Mouse (Mus musculus) kidney, postnatal 4 days (tissue): ENCODE data around the gene Ankib1.

Source experiments
- DNase-seq, 2 experiments: peaks; one replicate each; pipeline ENCODE4 v3.0.0; 2021; ENCODE audit warnings: mixed read lengths in 2 of 2

Gene Ankib1

DNA sequence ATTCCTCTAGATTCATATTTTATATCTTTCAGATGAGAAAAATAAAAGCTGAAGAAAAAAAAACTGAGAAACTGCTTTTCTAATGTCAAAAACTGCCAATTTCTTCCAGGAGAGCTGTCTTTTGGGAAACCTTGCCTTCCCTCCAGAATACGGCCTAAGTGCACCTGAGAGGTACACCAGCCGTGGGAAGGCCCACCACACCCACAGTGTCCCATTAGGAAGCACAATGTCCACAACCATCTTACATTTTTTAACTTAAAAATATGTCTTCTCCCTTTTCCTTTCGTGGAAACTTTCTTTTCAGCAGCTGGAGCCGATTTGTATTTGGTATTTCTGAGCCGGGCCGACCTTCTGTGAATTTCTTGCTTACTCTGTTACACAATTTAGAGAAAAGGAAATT, 156.2 kb downstream of the Ankib1 start:
- DNase-seq, result peak in 1 of 2 experiments; percentile 6

DNA sequence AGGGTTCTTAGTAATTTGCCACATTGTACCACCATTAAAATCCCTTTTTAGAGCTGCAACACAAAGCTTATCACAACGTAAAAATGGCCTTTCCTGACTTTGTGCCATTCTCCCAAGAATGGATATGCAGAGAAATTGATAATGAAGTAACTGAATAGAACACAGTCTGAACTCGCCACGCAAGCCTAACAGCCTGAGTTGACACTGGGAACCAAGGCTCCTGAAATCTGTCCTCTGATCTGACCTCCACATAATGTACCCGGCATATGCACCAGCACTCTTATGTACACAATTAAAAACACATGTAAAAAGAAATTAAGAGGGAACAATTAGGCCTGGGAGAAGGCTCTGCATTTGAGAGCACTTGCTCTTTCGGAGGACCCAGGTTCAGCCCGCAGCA, 157.4 kb downstream of the Ankib1 start:
- DNase-seq, result no peak

DNA sequence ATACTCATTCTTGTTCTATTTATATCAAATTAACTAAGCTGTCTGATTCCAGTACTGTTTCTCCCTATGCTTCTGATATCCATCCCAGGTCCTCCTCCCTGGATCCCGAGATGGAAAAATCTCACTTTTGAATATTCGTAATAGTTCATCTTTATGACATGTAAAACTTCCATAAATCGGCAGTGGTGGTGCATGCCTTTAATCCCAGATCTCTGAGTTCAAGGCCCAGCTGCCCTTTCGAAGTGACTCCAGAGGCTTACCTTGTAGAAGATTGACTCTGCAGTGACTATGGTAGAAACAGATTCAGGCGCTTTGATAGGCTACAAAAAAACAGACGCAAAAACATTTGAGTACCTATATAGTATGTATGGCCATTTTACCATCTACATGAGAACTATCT, 158.1 kb downstream of the Ankib1 start:
- no peak for DNase-seq
